Mouse (Mus musculus): Measurements from ENCODE around the gene Zfp638.

GRCm38 (mm10) chr6:83867598-83868585 is 983 bp downstream of the Zfp638 start:
- TF ChIP-seq CTCF (IDR thresholded peaks at IDR 0.05; ENCODE audit: control insufficient read depth, insufficient read depth, insufficient replicate concordance, low read depth, low read length) = no peak
- TF ChIP-seq POLR2A (IDR thresholded peaks at IDR 0.05; ENCODE audit: control insufficient read depth, low read depth, low read length) = peak; percentile 28; the same call in 1 of the 2 replicates
